Mouse (Mus musculus) forebrain, embryonic 15.5 days (tissue): ENCODE results near the gene Olfr726. TPM values are rescaled to one million over a fixed set of nuclear protein-coding genes. Genes with fewer than 3 reads are reported as not detected.
A peak's percentile ranks its signal among the peaks of the same experiment; 100 is the strongest.

Source experiments
- ATAC-seq: fragments of 200-750 bp; cut with Nextera tagmentation; replicated peaks from 2 replicates; pipeline ENCODE4 v1.8.0; 2017; ENCODE audit warnings: mild to moderate bottlenecking, moderate TSS enrichment, moderate library complexity
- H3K27ac ChIP-seq: fragments of 300-500 bp; sonication (generic); replicated peaks from 2 replicates; pipeline ENCODE4 v1.5.1; 2015; ENCODE audit warnings: mild to moderate bottlenecking, inconsistent platforms
- H3K27me3 ChIP-seq: fragments of 300-500 bp; sonication (generic); 2 replicates; pipeline ENCODE4 v1.6.1; 2015; ENCODE audit warnings: inconsistent platforms
- H3K36me3 ChIP-seq: fragments of 300-500 bp; sonication (generic); 2 replicates; pipeline ENCODE4 v1.6.1; 2015; ENCODE audit warnings: mild to moderate bottlenecking, inconsistent platforms
- H3K4me1 ChIP-seq: fragments of 300-500 bp; sonication (generic); 2 replicates; pipeline ENCODE4 v1.6.1; 2015; ENCODE audit warnings: inconsistent platforms
- H3K4me2 ChIP-seq: fragments of 300-500 bp; sonication (generic); replicated peaks from 2 replicates; pipeline ENCODE4 v1.6.1; 2015; ENCODE audit warnings: mild to moderate bottlenecking, inconsistent platforms
- H3K4me3 ChIP-seq: fragments of 300-500 bp; sonication (generic); 2 replicates; pipeline ENCODE4 v1.5.1; 2015; ENCODE audit warnings: mild to moderate bottlenecking, inconsistent platforms
- H3K9ac ChIP-seq: fragments of 300-500 bp; sonication (generic); replicated peaks from 2 replicates; pipeline ENCODE4 v1.6.1; 2015; ENCODE audit warnings: mild to moderate bottlenecking, inconsistent platforms
- H3K9me3 ChIP-seq: fragments of 300-500 bp; sonication (generic); 2 replicates; pipeline ENCODE4 v1.6.1; 2016; ENCODE audit warnings: inconsistent platforms
- WGBS: fragments of 180-500 bp; shearing (Covaris S2); methylation state at CpG from one replicate; pipeline ENCODE4 v1.1.7; 2015; ENCODE audit warnings: mixed read lengths; 5-methylcytosine and 5-hydroxymethylcytosine counted together
- polyA plus RNA-seq: library from polyadenylated mRNA; unstranded; fragments of >200 nt; fragmentation: Nextera tagmentation; extraction: Ambion mirVana; gene quantifications from 2 replicates; pipeline ENCODE4 v1.2.1, GENCODE M21; 2015

Olfr726 gene
- not detected in 2 replicates for polyA plus RNA-seq

- 77% methylated on average over 1 of the region's 1 CpGs for WGBS
- H3K4me2 ChIP-seq: no peak within 1 kb of the TSS
- no peak for ATAC-seq
These were observed at the start of gene Olfr726 for GRCm38 (mm10) chr14:50090853-50091252. TSS of gene Olfr726 (minus strand) at chr14:50090953.

GRCm38 (mm10) chr14:50122886-50123285 is 32.1 kb upstream of the Olfr726 start, which contains the start of gene Olfr727:
TSS of gene Olfr727 (plus strand) at chr14:50123186.
- Histone ChIP-seq H3K4me3 (no peak within 1 kb of the TSS), H3K9me3 (no peaks in the 10 kb centered on the region), H3K4me2 (no peak within 1 kb of the TSS), H3K9ac (no peak within 1 kb of the TSS), H3K27ac (no peak within 1 kb of the TSS), H3K36me3 (no peaks in the 10 kb centered on the region), H3K4me1 (no peaks in the 10 kb centered on the region), H3K27me3 (no peaks in the 10 kb centered on the region)
- ATAC-seq: no peak
- 84% methylated on average over 1 of the region's 1 CpGs for WGBS

More at GRCm38 (mm10) chr14:50090853-50091252, at the start of gene Olfr726:
- Histone ChIP-seq H3K4me1 (no peaks in the 10 kb centered on the region), H3K9me3 (no peaks in the 10 kb centered on the region), H3K36me3 (no peaks in the 10 kb centered on the region), H3K4me3 (no peak within 1 kb of the TSS), H3K27ac (no peak within 1 kb of the TSS), H3K9ac (no peak within 1 kb of the TSS), H3K27me3 (no peaks in the 10 kb centered on the region)

- Histone ChIP-seq H3K9me3 (no peaks in the 10 kb centered on the region), H3K9ac (peak overlapping the region; percentile 64; the same call in 1 of the 2 replicates), H3K27me3 (no peaks in the 10 kb centered on the region), H3K4me1 (peaks cover 5% of the 10 kb centered on the region; the same call in 1 of the 2 replicates), H3K4me2 (peak overlapping the region; percentile 83), H3K4me3 (peak overlapping the region; percentile 93), H3K27ac (peak overlapping the region; percentile 86), H3K36me3 (no peaks in the 10 kb centered on the region)
- WGBS: 0% methylated on average over 4 of the region's 4 CpGs
- peak; percentile 44 for ATAC-seq
These were observed 28.0 kb downstream of the Olfr726 start for GRCm38 (mm10) chr14:50062733-50063104.

- H3K4me3 ChIP-seq: peak overlapping the region; percentile 93
- H3K9me3 ChIP-seq: no peaks in the 10 kb centered on the region
- H3K4me2 ChIP-seq: peak overlapping the region; percentile 83
- ATAC-seq: peak; percentile 96
- peak overlapping the region; percentile 64 for H3K9ac ChIP-seq
- H3K36me3 ChIP-seq: no peaks in the 10 kb centered on the region
- H3K4me1 ChIP-seq: peaks cover 5% of the 10 kb centered on the region; the same call in 1 of the 2 replicates
- no peaks in the 10 kb centered on the region for H3K27me3 ChIP-seq
- WGBS: 1% methylated on average over 52 of the region's 52 CpGs
- H3K27ac ChIP-seq: peak overlapping the region; percentile 86
These were observed 28.6 kb downstream of the Olfr726 start for GRCm38 (mm10) chr14:50061955-50062732.

- H3K27ac ChIP-seq: peak overlapping the region; percentile 86
- WGBS: 0% methylated on average over 13 of the region's 13 CpGs
- peak; percentile 47 for ATAC-seq
These were observed 29.2 kb downstream of the Olfr726 start for GRCm38 (mm10) chr14:50061590-50061954.

DNA sequence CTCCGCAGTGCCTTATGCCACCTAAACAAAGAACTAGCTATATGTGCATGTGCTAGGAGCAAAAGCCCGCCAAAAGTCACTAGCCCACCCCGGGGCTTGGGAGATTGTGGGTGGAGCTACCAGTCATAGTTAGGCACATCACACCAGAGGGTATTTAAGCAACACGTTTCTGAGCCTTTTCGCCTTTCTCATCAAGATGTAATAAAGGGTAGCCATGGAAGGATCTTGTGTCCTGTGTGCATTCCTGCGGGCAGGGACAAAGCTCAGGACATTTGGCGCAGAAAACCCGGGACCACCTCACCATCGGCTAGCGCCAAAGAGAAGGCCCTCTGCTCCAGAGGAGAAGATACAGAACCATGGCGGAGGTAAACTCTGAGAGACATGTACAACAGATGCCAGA is 29.6 kb downstream of the Olfr726 start:
- Histone ChIP-seq H3K9ac (peak overlapping the region; percentile 64), H3K4me3 (peak overlapping the region; percentile 93), H3K4me2 (peak overlapping the region; percentile 83), H3K9me3 (no peaks in the 10 kb centered on the region), H3K27me3 (no peaks in the 10 kb centered on the region), H3K4me1 (peaks cover 5% of the 10 kb centered on the region; the same call in 1 of the 2 replicates), H3K27ac (no peak overlapping the region), H3K36me3 (no peaks in the 10 kb centered on the region)
- ATAC-seq: no peak
- 17% methylated on average over 11 of the region's 11 CpGs for whole genome bisulfite sequencing

More at GRCm38 (mm10) chr14:50061590-50061954, 29.2 kb downstream of the Olfr726 start:
- Histone ChIP-seq H3K4me1 (peaks cover 5% of the 10 kb centered on the region; the same call in 1 of the 2 replicates), H3K4me3 (peak overlapping the region; percentile 93), H3K4me2 (peak overlapping the region; percentile 83), H3K9ac (peak overlapping the region; percentile 64), H3K9me3 (no peaks in the 10 kb centered on the region), H3K27me3 (no peaks in the 10 kb centered on the region), H3K36me3 (no peaks in the 10 kb centered on the region)

DNA sequence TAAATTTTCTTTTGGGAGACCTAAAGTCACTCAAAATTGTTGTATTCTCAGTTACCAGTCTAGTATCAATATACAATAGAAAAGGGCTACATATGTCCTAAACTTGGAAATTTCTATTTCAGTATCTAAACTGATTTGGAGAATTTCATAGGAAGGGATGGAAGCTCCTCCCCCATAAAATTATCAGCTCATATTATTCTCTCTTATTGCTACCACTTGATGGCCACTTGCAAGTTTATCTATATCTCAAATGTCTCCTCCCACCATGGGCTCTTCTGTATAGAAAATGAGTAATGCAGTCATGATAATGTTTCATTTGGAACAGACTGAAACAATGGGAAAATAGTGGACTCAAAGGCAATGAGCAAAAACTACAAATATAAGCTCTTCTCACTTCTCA is 50.5 kb downstream of the Olfr726 start, which contains the start of gene Olfr725:
Gene Olfr725 (minus strand): TSS at position 101 of the 400 bp plus-strand sequence.
- H3K4me1 ChIP-seq: no peaks in the 10 kb centered on the region
- no peak within 1 kb of the TSS for H3K4me2 ChIP-seq
- no peaks in the 10 kb centered on the region for H3K27me3 ChIP-seq
- H3K9ac ChIP-seq: no peak within 1 kb of the TSS
- H3K36me3 ChIP-seq: no peaks in the 10 kb centered on the region
- ATAC-seq: no peak
- no peak within 1 kb of the TSS for H3K27ac ChIP-seq
- H3K9me3 ChIP-seq: no peaks in the 10 kb centered on the region
- H3K4me3 ChIP-seq: no peak within 1 kb of the TSS

Other genes with a start within 250 kb of the Olfr726 start
- not detected in 2 replicates for gene Olfr722, start 189.0 kb downstream of the Olfr726 start, polyA plus RNA-seq
- not detected in 2 replicates for gene Olfr723, start 159.2 kb downstream of the Olfr726 start, polyA plus RNA-seq
- gene Olfr724, start 127.7 kb downstream of the Olfr726 start, polyA plus RNA-seq: not detected in 2 replicates
- not detected in 2 replicates for gene Olfr725, start 50.6 kb downstream of the Olfr726 start, polyA plus RNA-seq
- not detected in 2 replicates for gene Olfr727, start 32.2 kb upstream of the Olfr726 start, polyA plus RNA-seq
- not detected in 2 replicates for gene Olfr728, start 51.7 kb upstream of the Olfr726 start, polyA plus RNA-seq
- gene Olfr729, start 62.0 kb upstream of the Olfr726 start, polyA plus RNA-seq: not detected in 2 replicates
- not detected in 2 replicates for gene Olfr730, start 97.2 kb upstream of the Olfr726 start, polyA plus RNA-seq
- gene Olfr731, start 150.9 kb upstream of the Olfr726 start, polyA plus RNA-seq: not detected in 2 replicates
- not detected in 2 replicates for gene Olfr732, start 193.3 kb upstream of the Olfr726 start, polyA plus RNA-seq
- gene Olfr733, start 210.6 kb upstream of the Olfr726 start, polyA plus RNA-seq: not detected in 2 replicates
- not detected in 2 replicates for gene Olfr734, start 235.8 kb upstream of the Olfr726 start, polyA plus RNA-seq